Mouse (Mus musculus): ENCODE data around the gene Efna5.

GRCm38 (mm10) chr17:62849676-62850075 lies 31.4 kb downstream of the Efna5 start:
- no peak for TF ChIP-seq CTCF (IDR thresholded peaks at IDR 0.05; ENCODE audit: low read depth, low read length)
- no peak for TF ChIP-seq EP300 (IDR thresholded peaks at IDR 0.05; ENCODE audit: insufficient read depth, low read depth, low read length)
